Comparison of ENCODE assay signal across 16 mouse cellular contexts in the genomic region with DNA sequence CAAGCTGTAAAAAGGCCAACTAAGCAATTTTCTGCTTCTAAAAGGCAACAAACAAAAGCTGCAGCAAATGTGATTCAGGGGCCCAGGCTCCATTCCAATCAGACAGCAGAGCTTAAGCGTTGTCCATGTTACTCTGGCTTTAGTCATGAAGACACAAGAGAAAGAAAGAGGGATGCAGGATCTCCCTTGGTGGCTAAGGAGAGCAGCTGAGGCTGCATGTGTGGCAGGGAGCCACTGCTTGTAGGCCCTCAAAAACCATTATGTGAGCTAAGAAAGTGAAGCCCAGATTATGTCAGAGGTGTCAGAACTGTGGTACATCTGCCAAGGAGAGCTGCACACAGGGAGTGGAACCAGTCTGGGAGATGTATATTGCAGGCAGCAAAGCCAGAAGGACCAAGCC. TPM values are rescaled to one million over a fixed set of nuclear protein-coding genes. Genes with fewer than 3 reads are reported as not detected.
DNase-seq lines count a peak whose midpoint lies in the region; ATAC-seq lines count a peak whose summit lies in the region.
"Had no signal": no experiment of that assay in that cellular context is flagged by ENCODE, and none has a peak within 500 bp of the region (broad histone marks: within the 10 kb centered on the region; RNA-seq: fewer than 3 reads in every experiment).

No protein-coding gene starts in this region.

- peaks cover 5% of the 10 kb centered on the region for H3K36me3 ChIP-seq in hindbrain, embryonic 13.5 days
- peaks cover 6% of the 10 kb centered on the region; the same call in 1 of the 2 replicates for H3K36me3 ChIP-seq in hindbrain, embryonic 10.5 days
- H3K36me3 ChIP-seq in lung, embryonic 16.5 days (ENCODE audit: control insufficient read depth, insufficient read depth, low read length) = no peaks in the 10 kb centered on the region
- H3K36me3 ChIP-seq: neural tube, embryonic 12.5 days had no signal

- no peak for DNase-seq in cerebellum, adult 11 months
- no peak for DNase-seq in hindbrain, embryonic 10.5 days (ENCODE audit: low spot score)
- DNase-seq in Muller cell, postnatal 12 days (ENCODE audit: inconsistent ontology term) = peak; percentile 55
- DNase-seq in right cerebral cortex, adult 18-20 months = no peak
- no peak for DNase-seq in layer of hippocampus, postnatal 25 days (ENCODE audit: extremely low spot score in 1 of 2, low spot score in 1 of 2)
- DNase-seq: heart, adult 18-20 months; kidney, postnatal 36 days; thymus, postnatal 25 days had no signal

- H3K4me3 ChIP-seq in hindbrain, embryonic 13.5 days = no peak overlapping the region
- no peak overlapping the region for H3K4me3 ChIP-seq in hindbrain, embryonic 10.5 days
- no peak overlapping the region for H3K4me3 ChIP-seq in lung, embryonic 16.5 days (ENCODE audit: low read length)
- H3K4me3 ChIP-seq: limb, embryonic 13.5 days; neural tube, embryonic 12.5 days had no signal

- H3K27me3 ChIP-seq in hindbrain, embryonic 13.5 days = no peaks in the 10 kb centered on the region
- H3K27me3 ChIP-seq in hindbrain, embryonic 10.5 days (ENCODE audit: insufficient read depth, poor library complexity, severe bottlenecking) = no peaks in the 10 kb centered on the region
- no peaks in the 10 kb centered on the region for H3K27me3 ChIP-seq in lung, embryonic 16.5 days (ENCODE audit: control insufficient read depth, insufficient read depth, low read depth, low read length)
- H3K27me3 ChIP-seq: CH12.LX; limb, embryonic 13.5 days; neural tube, embryonic 12.5 days had no signal

- 72% methylated on average over 1 of the region's 1 CpGs for WGBS in hindbrain, embryonic 13.5 days
- 90% methylated on average over 1 of the region's 1 CpGs for WGBS in hindbrain, embryonic 10.5 days
- 52% methylated on average over 1 of the region's 1 CpGs for WGBS in lung, embryonic 16.5 days

- no peak overlapping the region for H3K9ac ChIP-seq in hindbrain, embryonic 13.5 days
- no peak overlapping the region for H3K9ac ChIP-seq in lung, embryonic 16.5 days (ENCODE audit: low read length)
- H3K9ac ChIP-seq: limb, embryonic 13.5 days; neural tube, embryonic 12.5 days had no signal

- peak; percentile 56; the same call in 1 of the 2 replicates for ATAC-seq in cerebellum, adult (ENCODE audit: insufficient number of reproducible peaks, low FRiP score, low TSS enrichment)
- ATAC-seq in hindbrain, embryonic 13.5 days (ENCODE audit: low FRiP score) = no peak
- ATAC-seq in lung, embryonic 16.5 days (ENCODE audit: low read depth) = peak; percentile 93
- ATAC-seq: intestine, embryonic 16.5 days had no signal

- no peaks in the 10 kb centered on the region for H3K9me3 ChIP-seq in hindbrain, embryonic 13.5 days
- H3K9me3 ChIP-seq in hindbrain, embryonic 10.5 days = no peaks in the 10 kb centered on the region
- H3K9me3 ChIP-seq in lung, embryonic 16.5 days (ENCODE audit: control insufficient read depth, low read length) = no peaks in the 10 kb centered on the region
- H3K9me3 ChIP-seq: limb, embryonic 13.5 days; neural tube, embryonic 12.5 days had no signal

- H3K27ac ChIP-seq in hindbrain, embryonic 13.5 days = peak overlapping the region; percentile 35; the same call in 1 of the 2 replicates
- no peak overlapping the region for H3K27ac ChIP-seq in hindbrain, embryonic 10.5 days
- H3K27ac ChIP-seq in lung, embryonic 16.5 days (ENCODE audit: low read length) = peak overlapping the region; percentile 47
- H3K27ac ChIP-seq: limb, embryonic 13.5 days; neural tube, embryonic 12.5 days had no signal

- H3K4me2 ChIP-seq in hindbrain, embryonic 13.5 days = no peak overlapping the region
- H3K4me2 ChIP-seq in lung, embryonic 16.5 days (ENCODE audit: low read depth, low read length) = no peak overlapping the region
- H3K4me2 ChIP-seq: limb, embryonic 13.5 days; midbrain, embryonic 11.5 days; neural tube, embryonic 12.5 days had no signal

- peaks cover 7% of the 10 kb centered on the region; the same call in 1 of the 2 replicates for H3K4me1 ChIP-seq in hindbrain, embryonic 13.5 days (replicated peaks)
- no peaks in the 10 kb centered on the region for H3K4me1 ChIP-seq in hindbrain, embryonic 10.5 days (replicated peaks)
- H3K4me1 ChIP-seq in lung, embryonic 16.5 days (replicated peaks; ENCODE audit: control insufficient read depth, insufficient read depth, low read length) = no peaks in the 10 kb centered on the region
- H3K4me1 ChIP-seq: limb, embryonic 13.5 days; neural tube, embryonic 12.5 days had no signal

RNA-seq across cellular contexts. Expression of a gene that starts 36.7 kb away (rescaled TPM):
- polyA plus RNA-seq in hindbrain, embryonic 13.5 days (2015; fragmentation: Nextera tagmentation; extraction: Ambion mirVana) = 206 and 207 TPM in 2 replicates
- 128 and 129 TPM in 2 replicates for polyA plus RNA-seq in hindbrain, embryonic 10.5 days (2016; fragmentation: Nextera tagmentation; extraction: Ambion mirVana)
- 93.3 and 107 TPM in 2 replicates for polyA plus RNA-seq in lung, embryonic 16.5 days (2015; fragmentation: Nextera tagmentation; extraction: Ambion mirVana)
- total RNA-seq in layer of hippocampus, postnatal 25 days (2021) = 10 to 100 TPM; 65.3 to 66.6 TPM
